Mouse (Mus musculus): ENCODE data around the gene Zfp750. TPM values are rescaled to one million over a fixed set of nuclear protein-coding genes. Genes with fewer than 3 reads are reported as not detected.

Zfp750 gene
- polyA plus RNA-seq, 1 experiment: 0.02 TPM

DNA sequence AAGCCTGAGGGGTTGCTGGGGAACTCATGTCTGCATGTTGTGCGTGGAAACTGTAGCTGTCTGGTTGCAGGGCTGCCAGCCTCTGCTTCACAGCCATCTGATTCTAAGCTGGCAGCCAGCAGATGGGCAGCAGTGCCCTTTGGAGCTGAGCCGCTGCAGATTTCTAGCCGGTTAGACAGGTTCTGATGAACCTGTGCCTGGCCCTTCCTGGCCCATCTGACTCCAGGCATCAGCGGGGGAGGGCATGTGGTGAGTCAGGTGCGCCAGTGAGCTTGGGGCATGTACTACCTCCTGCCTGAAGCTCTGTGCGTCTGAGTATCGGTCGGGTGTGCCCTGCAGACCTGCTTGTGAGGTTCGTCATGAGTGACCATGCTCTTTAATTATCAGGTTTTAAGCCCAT, 24.8 kb upstream of the Zfp750 start:
- no peak for DNase-seq (ENCODE audit: low read depth, low spot score)
- WGBS: 39% methylated on average over 9 of the region's 9 CpGs

- WGBS: 34% methylated on average over 5 of the region's 5 CpGs
- DNase-seq (ENCODE audit: low read depth, low spot score): no peak
Measured at GRCm38 (mm10) chr11:121543287-121543856, 24.2 kb upstream of the Zfp750 start.

GRCm38 (mm10) chr11:121542471-121542870, 23.3 kb upstream of the Zfp750 start:
- WGBS: 90% methylated on average over 4 of the region's 4 CpGs

DNA sequence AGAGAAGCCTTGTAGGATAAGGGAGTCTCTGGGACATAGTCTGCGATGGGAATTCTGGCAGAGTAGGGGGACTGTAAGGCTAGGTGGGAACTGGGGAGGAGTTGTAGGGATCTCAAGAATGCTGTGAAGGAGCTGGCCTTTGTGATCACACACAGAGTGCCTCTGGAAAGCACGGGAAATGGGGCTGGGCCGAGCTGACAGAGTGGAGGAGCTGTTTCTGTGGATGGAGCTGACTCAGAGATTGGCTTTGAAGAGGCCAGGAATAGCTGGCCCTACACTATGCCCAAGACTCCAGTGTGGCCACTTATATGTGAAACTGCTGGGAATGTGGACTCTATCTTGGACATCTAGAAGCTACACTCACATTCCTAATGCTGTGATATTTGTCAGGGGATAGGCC, 17.4 kb upstream of the Zfp750 start:
- 48% methylated on average over 3 of the region's 3 CpGs for WGBS
- no peak for DNase-seq (ENCODE audit: low read depth, low spot score)

More at GRCm38 (mm10) chr11:121542471-121542870, 23.3 kb upstream of the Zfp750 start:
- DNase-seq (ENCODE audit: low read depth, low spot score): no peak

GRCm38 (mm10) chr11:121529747-121530146, 10.6 kb upstream of the Zfp750 start:
- WGBS: 93% methylated on average over 3 of the region's 3 CpGs

DNA sequence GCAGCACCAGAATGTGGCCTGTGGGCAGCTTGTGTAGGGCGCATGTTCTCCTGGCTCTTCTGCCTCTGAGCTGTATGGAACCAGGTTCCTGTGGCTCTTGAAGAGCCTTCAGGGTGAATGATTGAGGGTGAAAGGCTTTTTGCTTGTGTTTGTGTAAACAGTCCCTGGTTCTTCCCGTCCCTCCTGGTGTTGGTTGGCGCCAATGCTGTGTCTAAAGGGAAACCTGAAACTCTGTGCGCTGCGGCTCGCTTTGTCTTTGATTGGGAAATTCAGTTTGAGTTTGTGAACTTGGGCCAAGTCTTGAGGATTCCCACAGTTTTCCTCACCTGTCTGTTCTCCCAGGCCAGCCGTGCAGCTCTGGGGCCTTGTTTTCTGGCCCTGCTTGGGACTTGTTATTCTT, 5.1 kb upstream of the Zfp750 start:
- DNase-seq (ENCODE audit: low read depth, low spot score): no peak
- 78% methylated on average over 7 of the region's 7 CpGs for whole genome bisulfite sequencing

More at GRCm38 (mm10) chr11:121529747-121530146, 10.6 kb upstream of the Zfp750 start:
- no peak for DNase-seq (ENCODE audit: low read depth, low spot score)

DNA sequence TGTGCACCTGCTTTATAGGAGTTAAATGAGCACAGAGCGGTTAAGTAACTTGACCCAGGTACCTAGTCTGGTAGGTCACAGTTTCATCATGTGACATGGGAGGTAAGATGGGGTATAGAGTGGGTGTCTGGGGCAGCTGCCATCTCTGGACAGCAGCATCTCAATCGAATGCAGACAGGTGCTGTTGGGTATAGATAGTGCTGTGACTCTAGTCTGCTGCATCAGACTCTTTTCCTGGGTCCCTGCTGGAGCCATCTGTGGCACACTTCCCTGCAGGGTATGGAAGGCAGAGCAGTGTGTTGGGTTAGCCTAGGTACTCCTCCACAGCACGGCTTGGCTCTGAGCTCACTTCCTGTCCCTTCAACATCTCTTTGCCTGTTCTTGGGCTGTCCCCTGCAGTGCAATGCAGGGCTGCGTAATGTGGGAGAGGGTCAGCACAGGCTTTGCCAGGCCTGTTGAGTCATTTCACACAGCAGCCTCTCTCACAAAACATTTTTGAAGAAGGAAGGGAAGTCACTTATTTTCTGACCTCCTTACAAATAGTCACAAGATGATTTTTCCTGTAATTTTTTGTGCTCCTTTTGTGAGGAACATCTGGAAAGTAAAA, 3.1 kb upstream of the Zfp750 start:
- 87% methylated on average over 4 of the region's 4 CpGs for WGBS
- no peak for DNase-seq (ENCODE audit: low read depth, low spot score)

- DNase-seq (ENCODE audit: low read depth, low spot score): no peak
- 80% methylated on average over 2 of the region's 2 CpGs for WGBS
Measured at GRCm38 (mm10) chr11:121520761-121521160, 1.6 kb upstream of the Zfp750 start.

GRCm38 (mm10) chr11:121519703-121520102, 570 bp upstream of the Zfp750 start:
- no peak for DNase-seq (ENCODE audit: low read depth, low spot score)
- WGBS: 74% methylated on average over 7 of the region's 7 CpGs

DNA sequence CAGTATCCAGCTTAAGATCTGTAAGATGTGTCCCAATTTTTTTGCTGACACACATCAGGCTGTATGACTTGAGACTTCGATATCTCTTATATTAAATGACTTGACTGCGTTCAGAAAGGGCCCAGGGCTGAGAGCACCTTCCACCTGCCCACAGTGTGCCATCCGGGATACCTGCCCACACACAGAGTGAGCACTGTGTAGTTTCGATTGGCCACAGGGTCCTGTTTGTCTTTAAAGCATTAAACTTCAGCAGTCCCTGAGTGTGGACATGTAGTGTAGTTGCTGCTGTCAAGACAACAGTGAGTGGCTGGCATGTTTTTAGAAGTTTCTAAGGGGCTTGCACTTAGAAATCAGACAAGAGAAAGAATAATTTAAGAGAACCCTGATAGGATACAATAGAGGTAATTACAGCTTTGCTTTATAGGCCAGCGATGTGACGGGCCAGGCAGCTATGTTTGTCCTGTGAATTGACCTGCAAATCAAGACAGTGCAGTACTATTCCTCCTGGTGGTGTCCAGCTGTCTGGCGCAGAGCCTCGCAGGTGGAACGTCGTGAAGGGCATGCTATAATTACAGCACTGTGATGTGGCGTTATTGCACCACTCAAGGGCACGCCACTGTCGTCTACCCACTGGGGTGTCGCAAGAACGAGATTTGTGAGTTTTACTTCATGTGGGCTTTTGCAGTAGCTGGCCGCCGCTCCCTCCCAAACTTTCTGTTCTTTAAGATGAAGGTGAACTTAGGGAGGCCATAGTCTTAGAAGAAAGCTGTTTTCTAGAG, 1.3 kb downstream of the Zfp750 start:
- WGBS: 29% methylated on average over 17 of the region's 17 CpGs
- DNase-seq (ENCODE audit: low read depth, low spot score): peak; percentile 57

DNA sequence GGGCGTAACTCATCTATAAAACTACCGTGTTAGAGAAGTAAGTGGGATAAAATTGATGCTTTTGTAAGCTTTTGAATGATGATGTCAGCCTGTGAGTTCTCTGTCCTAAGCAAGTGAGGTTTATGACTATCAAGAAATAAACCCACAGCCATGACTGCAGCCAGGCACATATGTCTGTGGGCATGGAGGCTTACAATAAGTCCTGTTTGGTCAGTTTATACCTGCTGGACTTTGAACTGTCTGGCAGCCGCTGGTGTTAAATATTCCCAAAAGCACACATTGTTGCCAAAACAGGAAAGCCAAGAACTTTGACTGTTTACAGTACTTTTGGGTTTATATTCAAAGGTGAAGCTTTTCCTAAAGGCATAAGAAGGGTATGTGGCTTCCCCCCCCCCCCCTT, 2.2 kb downstream of the Zfp750 start:
- WGBS: 24% methylated on average over 3 of the region's 3 CpGs
- DNase-seq (ENCODE audit: low read depth, low spot score): peak; percentile 76

GRCm38 (mm10) chr11:121515996-121516395, 3.1 kb downstream of the Zfp750 start:
- 44% methylated on average over 9 of the region's 9 CpGs for WGBS
- DNase-seq (ENCODE audit: low read depth, low spot score): no peak

GRCm38 (mm10) chr11:121512896-121513572, 6.1 kb downstream of the Zfp750 start:
- no peak for DNase-seq (ENCODE audit: low read depth, low spot score)

GRCm38 (mm10) chr11:121510512-121511246, 8.5 kb downstream of the Zfp750 start:
- DNase-seq (ENCODE audit: low read depth, low spot score): peak; percentile 60

More at GRCm38 (mm10) chr11:121512896-121513572, 6.1 kb downstream of the Zfp750 start:
- 92% methylated on average over 8 of the region's 8 CpGs for WGBS

GRCm38 (mm10) chr11:121508478-121508877, 10.7 kb downstream of the Zfp750 start:
- WGBS: 62% methylated on average over 4 of the region's 4 CpGs
- no peak for DNase-seq (ENCODE audit: low read depth, low spot score)

More at GRCm38 (mm10) chr11:121510512-121511246, 8.5 kb downstream of the Zfp750 start:
- 32% methylated on average over 9 of the region's 9 CpGs for WGBS

DNA sequence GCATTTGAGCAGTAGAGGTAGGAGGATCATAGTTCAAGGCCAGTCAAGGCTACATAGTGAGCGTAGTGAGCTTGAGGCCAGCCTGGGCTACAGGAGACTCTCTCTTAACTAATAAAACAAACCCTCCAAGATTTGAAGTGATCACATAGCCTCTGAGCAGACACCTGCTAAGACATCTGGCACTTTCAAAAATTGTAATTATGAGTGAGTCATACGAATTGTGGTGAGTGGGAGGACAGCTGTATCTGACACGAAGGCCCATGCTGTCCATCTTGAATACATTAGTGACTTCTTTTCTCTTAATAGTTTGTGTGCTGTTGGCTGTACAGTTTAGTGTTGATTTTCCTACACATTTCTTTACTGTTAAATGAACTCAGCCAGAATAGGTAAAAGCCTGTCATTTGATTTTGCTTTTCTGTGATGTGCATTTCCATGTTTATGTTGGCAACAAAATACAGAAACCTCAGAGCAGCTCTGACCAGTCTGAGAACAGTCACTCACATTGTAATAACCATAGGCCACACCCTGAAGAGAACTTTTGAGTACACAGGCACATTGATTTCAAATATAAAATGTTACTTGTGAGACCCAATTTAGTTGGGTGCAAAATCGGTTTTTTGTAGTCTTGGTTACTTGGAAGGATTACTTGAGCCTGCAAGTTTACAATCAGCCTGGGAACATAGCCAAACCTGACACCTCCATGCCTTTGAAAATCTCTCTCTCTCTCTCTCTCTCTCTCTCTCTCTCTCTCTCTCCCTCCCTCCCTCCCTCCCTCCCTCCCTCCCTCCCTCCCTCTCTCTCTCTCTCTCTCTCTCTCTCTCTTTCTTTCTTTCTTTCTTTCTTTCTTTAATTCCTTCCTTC, 16.9 kb downstream of the Zfp750 start:
- WGBS: 36% methylated on average over 4 of the region's 4 CpGs

DNA sequence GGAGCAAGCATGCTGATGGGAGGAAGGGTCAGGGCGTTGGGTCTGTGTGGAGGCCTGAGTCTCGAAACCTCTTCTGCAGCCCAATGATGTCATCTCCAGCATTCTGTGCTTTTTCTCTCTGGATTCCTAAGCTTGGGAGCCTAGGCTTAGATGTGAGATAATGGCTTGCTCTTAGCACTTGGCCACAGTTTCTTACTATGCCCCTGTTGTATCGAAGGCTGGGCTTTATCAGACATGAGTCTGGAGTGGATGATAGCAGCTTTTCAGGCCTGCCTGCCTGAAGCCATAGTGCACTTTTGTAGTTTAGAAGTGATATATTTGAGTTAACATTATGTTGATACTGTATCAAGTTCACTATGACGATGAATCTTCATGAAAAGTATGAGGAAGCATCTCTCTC, 17.6 kb downstream of the Zfp750 start:
- WGBS: 84% methylated on average over 4 of the region's 4 CpGs

More for the DNA sequence above, 16.9 kb downstream of the Zfp750 start:
- no peak for DNase-seq (ENCODE audit: low read depth, low spot score)

GRCm38 (mm10) chr11:121500595-121500994, 18.5 kb downstream of the Zfp750 start:
- DNase-seq (ENCODE audit: low read depth, low spot score): no peak

More for the DNA sequence above, 17.6 kb downstream of the Zfp750 start:
- DNase-seq (ENCODE audit: low read depth, low spot score): no peak

GRCm38 (mm10) chr11:121490651-121491050, 28.5 kb downstream of the Zfp750 start:
- DNase-seq (ENCODE audit: low read depth, low spot score): no peak

Measured in large intestine, adult 2 months (tissue).